Mouse (Mus musculus): ENCODE data around the gene Gprc6a.

Gprc6a gene

DNA sequence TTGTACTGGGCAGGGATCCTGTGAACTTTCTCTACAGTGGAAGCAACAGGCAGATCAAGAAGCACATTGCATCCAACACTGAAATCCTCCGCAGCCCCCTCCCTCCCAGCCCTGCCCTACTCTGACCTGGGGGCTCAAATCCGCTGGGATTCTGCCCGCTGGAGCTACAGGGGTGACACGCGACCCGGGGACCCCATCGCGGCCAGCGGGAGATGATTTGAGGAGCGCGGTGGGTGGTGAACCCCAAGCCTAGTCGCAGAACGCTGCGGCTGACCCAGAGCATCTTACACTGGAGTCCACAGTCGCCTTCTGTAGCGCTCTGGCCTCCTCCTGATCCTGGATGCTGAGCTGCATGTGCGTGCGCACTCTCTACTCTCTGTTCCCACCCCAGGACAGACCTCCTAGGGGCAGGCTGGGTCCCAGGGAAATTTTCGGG is 41.1 kb downstream of the Gprc6a start, which contains the start of gene Fam162b:
TSS of gene Fam162b (minus strand) at position 379 of the 436 bp plus-strand sequence.
- no peak for DNase-seq (ENCODE audit: low spot score)

DNA sequence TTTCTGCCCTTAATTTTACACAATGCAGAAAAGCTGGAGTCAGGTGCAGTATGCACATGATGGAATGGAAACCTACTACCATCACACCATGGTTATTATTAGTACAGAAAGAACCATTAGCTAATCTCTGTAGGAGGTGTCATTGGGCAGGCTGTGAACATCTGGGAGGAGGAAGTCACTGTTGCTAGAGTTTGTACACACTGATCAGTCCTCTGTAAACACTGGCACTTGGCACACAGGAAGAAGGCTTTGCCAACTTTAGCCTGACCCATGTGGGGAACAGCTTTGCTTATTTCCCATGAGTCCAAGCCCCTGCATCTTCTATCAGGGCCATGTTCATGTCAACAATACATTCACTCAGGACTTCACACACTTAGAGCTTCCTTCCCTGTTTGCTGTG is 46.3 kb downstream of the Gprc6a start:
- DNase-seq (ENCODE audit: low spot score) = no peak

GRCm38 (mm10) chr10:51584378-51584777 is 46.9 kb downstream of the Gprc6a start:
- DNase-seq (ENCODE audit: low spot score) = no peak

DNA sequence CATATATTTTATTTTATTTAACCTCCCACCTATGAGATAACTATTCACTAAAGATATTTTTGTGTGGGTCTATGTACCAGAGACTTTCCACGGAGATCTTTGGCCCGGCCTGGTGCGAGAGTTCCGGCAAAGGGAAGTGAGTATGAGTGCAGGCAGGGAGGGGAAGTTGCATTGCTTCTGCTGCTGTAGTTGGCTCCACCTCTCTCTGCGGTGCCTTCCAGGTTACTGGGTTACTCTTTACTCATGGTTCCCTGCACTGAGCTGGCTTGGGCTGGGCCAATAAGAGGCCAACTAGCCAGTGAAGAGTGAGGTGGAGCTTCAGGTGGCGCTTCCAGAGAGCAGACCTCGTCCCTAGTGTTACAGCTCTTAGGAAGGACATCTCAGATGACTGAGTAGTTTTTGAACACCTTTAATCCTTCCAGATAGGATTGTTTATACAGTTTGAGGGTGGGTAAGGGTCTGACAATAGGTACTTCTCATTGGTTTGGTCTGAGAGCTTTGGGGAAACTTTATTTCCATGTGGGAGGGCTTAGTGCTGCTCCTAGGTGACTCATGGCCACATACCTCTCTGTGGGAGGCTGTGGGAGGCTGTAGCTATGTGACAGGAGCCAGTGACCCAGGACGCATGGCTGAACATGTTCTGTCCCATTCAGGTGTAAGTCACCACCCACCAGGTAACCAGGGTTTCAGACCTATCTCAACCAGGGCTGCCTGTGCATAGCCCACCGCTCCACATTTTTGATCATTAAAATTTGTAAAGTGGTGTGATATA is 59.9 kb downstream of the Gprc6a start:
- no peak for DNase-seq (ENCODE audit: low spot score)

Data from ovary, adult 18-20 months (tissue).